Mouse (Mus musculus) bone marrow, adult 2 months (tissue): Measurements from ENCODE around the gene Vav3. TPM values are rescaled to one million over a fixed set of nuclear protein-coding genes. Genes with fewer than 3 reads are reported as not detected.

Source experiments
- H3K27ac ChIP-seq: fragments of 200-500 bp; 2 replicates; pipeline ENCODE4 v1.5.1; 2012; ENCODE audit warnings: low read depth, mild to moderate bottlenecking, control low read depth, inconsistent platforms, low read length; ENCODE audit not compliant: control insufficient read depth, poor library complexity, insufficient read depth
- H3K4me1 ChIP-seq: fragments of 200-500 bp; 2 replicates; pipeline ENCODE4 v1.6.1; 2011; ENCODE audit warnings: low read length; ENCODE audit not compliant: control insufficient read depth, insufficient read depth
- H3K4me3 ChIP-seq: fragments of 200-500 bp; replicated peaks from 2 replicates; pipeline ENCODE3; 2011; ENCODE audit warnings: mild to moderate bottlenecking, low read depth, low read length, control low read depth; ENCODE audit not compliant: control insufficient read depth
- CTCF ChIP-seq: fragments of 200-500 bp; IDR thresholded peaks from 2 replicates; pipeline ENCODE4 v1.5.1; 2011; ENCODE audit warnings: low read length, control low read depth; ENCODE audit not compliant: control insufficient read depth, insufficient read depth
- POLR2A ChIP-seq: fragments of 200-500 bp; IDR thresholded peaks from 2 replicates; pipeline ENCODE4 v1.6.1; 2011; ENCODE audit warnings: low read depth, mild to moderate bottlenecking, control low read depth, low read length, borderline replicate concordance; ENCODE audit not compliant: control insufficient read depth
- whole genome bisulfite sequencing: fragments of 180-500 bp; shearing (Covaris S2); methylation state at CpG from one replicate; pipeline ENCODE4 v1.1.7; 2018; 5-methylcytosine and 5-hydroxymethylcytosine counted together
- polyA plus RNA-seq: library from polyadenylated mRNA; stranded (reverse); fragments of >200 nt; gene quantifications from 2 replicates; pipeline ENCODE4 v1.2.4, GENCODE M21; 2011; ENCODE audit warnings: low replicate concordance; ENCODE audit not compliant: missing spikeins, insufficient read depth, insufficient read length

Gene Vav3
- polyA plus RNA-seq, 1 experiment, result 12.7 TPM

DNA sequence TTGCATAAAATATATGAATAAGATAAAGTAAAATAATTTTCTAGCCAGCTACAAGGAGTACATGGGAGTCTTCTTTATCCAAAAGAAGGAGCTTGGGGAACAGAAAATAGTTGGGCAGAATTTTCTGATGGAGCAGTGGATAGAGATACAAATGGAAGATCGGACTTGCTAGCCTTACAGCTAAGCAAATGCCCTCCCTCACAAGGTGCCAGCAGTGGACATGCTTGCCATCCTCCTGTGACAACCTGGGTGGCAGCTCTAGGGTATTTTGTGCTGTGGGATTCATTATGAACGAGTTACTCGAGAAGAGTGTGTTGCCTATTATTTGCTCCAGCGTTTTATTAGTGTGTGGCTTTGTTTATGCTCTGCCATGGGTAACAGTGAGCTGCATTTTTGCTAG, 37.8 kb downstream of the Vav3 start:
- 69% methylated on average over 4 of the region's 4 CpGs for WGBS
- Histone ChIP-seq H3K27ac (no peak overlapping the region), H3K4me1 (no peaks in the 10 kb centered on the region; the same call in 1 of the 2 replicates)

DNA sequence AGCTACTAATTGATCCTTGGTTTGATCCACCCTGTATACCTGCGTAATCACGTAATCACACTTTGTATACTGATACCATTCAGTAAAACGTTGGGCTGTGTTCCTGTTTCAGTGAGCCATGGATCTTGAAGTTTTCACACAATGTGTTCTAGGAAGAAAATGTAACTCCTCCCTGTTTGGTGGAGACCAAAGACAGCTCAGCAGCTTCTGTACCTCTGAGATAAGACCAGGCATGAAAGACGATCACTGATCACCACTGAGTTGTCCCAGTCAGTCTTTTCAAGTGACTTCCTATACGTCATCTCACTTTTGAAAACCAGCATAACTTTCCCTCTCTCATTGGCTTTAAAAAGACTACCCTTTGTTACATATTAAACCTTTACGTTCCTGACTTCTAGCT, 38.2 kb downstream of the Vav3 start:
- Histone ChIP-seq H3K4me3 (no peak overlapping the region), H3K4me1 (no peaks in the 10 kb centered on the region; the same call in 1 of the 2 replicates), H3K27ac (no peak overlapping the region)
- no peak for TF ChIP-seq POLR2A
- no peak for TF ChIP-seq CTCF
- 54% methylated on average over 6 of the region's 6 CpGs for WGBS

More for the DNA sequence above, 37.8 kb downstream of the Vav3 start:
- no peak overlapping the region for H3K4me3 ChIP-seq
- TF ChIP-seq POLR2A (no peak), CTCF (no peak)

DNA sequence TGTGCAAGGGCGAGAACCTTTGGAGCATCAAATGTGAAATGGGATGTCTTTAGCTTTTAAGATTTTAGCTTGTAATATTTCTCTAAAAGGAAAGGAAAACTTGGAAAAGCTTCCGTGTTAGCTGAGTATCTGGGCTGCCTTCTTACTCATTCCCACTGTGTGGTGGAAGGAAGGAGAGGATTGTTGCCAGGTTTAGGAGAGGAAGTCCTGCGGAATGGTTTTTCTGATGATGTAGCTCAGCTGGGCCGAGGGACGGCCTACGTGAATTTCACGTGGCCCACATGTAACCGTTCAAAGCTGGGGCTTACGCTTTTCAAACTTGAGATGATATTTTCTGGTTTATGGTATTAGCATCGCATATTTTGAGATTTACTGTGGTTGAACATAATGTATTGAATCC, 48.3 kb downstream of the Vav3 start:
- TF ChIP-seq CTCF (no peak), POLR2A (no peak)
- Histone ChIP-seq H3K27ac (no peak overlapping the region), H3K4me1 (no peaks in the 10 kb centered on the region), H3K4me3 (no peak overlapping the region)
- 84% methylated on average over 10 of the region's 10 CpGs for WGBS

DNA sequence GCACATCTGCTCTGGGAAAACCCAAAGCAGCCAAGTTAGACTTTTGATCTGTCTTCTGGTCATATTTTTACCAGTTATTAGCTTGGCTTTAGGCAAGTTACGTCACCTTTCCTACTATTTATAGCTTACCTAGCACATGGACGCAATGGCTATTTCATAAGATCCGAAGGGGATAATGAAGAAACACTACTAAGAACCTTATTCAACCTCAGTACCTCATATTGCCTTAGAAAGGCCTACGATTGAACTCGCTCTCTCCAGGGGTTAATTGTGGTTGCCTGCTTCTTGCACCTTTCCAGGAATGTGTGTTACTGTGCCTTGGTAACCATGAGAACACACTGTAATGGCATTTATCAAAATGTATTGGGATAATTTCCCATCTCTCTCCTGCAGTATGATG, 61.1 kb downstream of the Vav3 start:
- H3K27ac ChIP-seq, result no peak overlapping the region
- WGBS, result 47% methylated on average over 5 of the region's 5 CpGs
- no peaks in the 10 kb centered on the region; the same call in 1 of the 2 replicates for H3K4me1 ChIP-seq
- no peak overlapping the region for H3K4me3 ChIP-seq
- TF ChIP-seq POLR2A (no peak), CTCF (no peak)

DNA sequence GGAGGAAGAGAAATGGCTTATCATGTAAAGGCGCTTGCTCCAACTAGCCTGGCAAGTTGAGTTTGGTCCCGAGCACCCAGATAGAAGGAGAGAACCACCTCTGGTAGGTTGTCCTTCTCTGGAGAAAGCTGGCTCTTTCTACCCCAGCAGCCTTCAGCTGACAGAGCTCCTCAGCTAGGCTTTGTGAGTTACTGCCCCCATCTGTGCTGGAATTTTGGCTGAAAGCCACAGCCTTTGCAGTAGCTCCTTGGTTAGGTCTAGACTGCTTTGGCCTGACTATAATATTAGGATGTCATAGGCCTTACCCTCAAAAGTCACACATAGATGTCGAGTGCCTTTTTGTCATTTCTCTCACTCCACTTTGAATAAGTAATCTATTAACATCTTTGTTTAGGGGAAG, 70.8 kb downstream of the Vav3 start:
- no peak overlapping the region for H3K4me3 ChIP-seq
- H3K27ac ChIP-seq, result no peak overlapping the region
- 80% methylated on average over 3 of the region's 3 CpGs for WGBS
- TF ChIP-seq POLR2A (no peak), CTCF (no peak)
- no peaks in the 10 kb centered on the region for H3K4me1 ChIP-seq

DNA sequence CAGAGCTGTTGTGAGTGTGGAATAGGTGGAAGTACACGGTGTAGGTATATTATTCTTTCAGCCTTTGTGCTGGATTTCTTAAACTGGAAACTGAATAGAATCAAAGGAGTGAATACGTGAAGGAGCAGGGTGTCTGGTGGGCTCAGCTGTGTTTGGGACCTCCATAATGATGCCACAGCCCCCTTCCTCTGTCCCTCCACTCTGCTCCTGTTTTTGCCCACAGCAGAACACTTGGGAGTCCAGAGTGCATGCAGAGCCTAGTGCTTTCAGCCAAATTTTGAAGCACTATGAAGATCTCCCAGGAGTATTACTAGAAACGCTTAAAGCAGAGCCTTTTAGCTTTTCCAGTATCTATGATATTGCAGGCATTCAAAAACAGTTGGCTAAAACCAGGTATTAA, 80.0 kb downstream of the Vav3 start:
- H3K27ac ChIP-seq, result no peak overlapping the region
- TF ChIP-seq CTCF, result no peak
- TF ChIP-seq POLR2A, result no peak
- no peaks in the 10 kb centered on the region; the same call in 1 of the 2 replicates for H3K4me1 ChIP-seq
- no peak overlapping the region for H3K4me3 ChIP-seq
- 78% methylated on average over 3 of the region's 3 CpGs for WGBS

DNA sequence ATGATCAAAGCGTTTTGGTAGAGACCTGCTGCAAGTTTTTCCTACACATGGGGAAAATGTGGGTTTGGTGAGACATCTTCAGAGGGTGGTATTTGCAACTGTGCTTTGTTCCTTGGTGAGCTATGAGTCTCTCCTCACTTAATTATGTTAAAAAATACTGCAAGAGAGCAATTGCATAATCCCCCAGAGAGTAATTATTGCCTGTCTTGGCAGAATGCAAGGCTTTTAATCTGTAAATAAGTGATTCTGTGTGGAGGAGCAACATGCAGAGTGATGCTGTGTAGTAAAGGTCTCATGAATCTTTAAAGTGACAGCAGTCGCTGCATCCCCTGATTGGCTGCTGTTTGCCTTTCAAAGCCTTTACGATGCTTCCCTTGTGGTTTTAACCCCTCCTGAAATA, 80.6 kb downstream of the Vav3 start:
- WGBS, result 29% methylated on average over 3 of the region's 3 CpGs
- no peak overlapping the region for H3K27ac ChIP-seq
- no peaks in the 10 kb centered on the region; the same call in 1 of the 2 replicates for H3K4me1 ChIP-seq
- no peak overlapping the region for H3K4me3 ChIP-seq
- TF ChIP-seq CTCF (no peak), POLR2A (no peak)

DNA sequence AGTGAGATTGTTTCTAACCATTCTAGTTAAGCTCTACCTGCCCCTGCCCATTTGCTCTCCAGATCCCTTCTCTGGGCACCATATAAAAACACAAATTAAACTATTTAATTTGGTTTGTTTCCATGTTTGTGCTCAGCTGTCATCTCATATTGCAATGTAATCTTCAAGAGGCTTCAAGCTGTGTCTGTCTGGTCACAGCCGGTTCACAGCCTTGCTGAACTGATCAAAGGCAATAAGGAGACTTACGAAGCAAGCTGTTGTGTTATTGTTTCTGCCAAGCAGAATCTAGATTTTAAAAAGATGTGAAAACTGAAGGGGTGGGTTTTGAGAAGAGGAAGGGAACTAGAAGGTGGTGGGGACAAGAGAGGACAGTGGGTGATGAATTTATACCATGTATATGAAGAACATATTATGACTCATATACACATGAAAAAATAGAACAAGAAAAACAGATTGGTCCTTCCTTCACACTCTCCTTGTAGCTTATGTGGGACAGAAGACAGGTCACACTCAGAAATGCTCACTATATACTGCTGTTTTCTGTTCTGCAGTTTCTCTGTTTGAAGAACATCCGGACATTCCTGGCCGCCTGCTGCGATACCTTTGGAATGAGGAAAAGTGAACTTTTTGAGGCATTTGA, 83.1 kb downstream of the Vav3 start:
- Histone ChIP-seq H3K4me3 (no peak overlapping the region), H3K4me1 (no peaks in the 10 kb centered on the region; the same call in 1 of the 2 replicates), H3K27ac (no peak overlapping the region)
- TF ChIP-seq POLR2A, result no peak
- no peak for TF ChIP-seq CTCF
- 88% methylated on average over 5 of the region's 5 CpGs for WGBS

DNA sequence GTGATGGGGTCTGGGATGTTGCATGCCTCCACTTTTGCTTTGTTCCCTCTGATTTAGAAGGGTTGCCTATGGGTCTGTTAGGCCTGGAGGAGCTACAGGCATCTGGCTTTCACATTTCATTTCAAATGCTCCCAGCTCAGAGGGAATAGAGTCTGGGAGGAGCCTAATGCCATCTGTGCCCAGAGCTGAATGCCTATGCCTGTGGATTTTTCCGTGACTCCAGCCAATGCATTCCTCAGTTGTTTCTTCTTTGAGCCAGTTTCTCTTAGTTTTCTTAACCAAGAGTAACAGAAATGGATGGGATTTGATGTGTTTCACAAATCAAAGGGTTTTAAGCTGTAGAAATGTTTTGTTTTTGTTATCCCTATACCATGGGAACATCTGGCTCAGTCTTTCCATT, 90.8 kb downstream of the Vav3 start:
- peaks cover 2% of the 10 kb centered on the region for H3K4me1 ChIP-seq
- 88% methylated on average over 1 of the region's 1 CpGs for WGBS
- no peak overlapping the region for H3K27ac ChIP-seq
- H3K4me3 ChIP-seq, result no peak overlapping the region
- TF ChIP-seq CTCF (no peak), POLR2A (no peak)
